Mouse (Mus musculus) liver, embryonic 14.5 days (tissue): ENCODE measurements around the gene Rtbdn. TPM values are rescaled to one million over a fixed set of nuclear protein-coding genes. Genes with fewer than 3 reads are reported as not detected.

Source experiments
- ATAC-seq: fragments of 200-750 bp; cut with Nextera tagmentation; 2 replicates; pipeline ENCODE4 v1.8.0; 2017; ENCODE audit warnings: moderate number of reproducible peaks, mild to moderate bottlenecking, moderate library complexity; ENCODE audit not compliant: insufficient read depth
- DNase-seq, 3 experiments: peaks; one replicate each; pipeline ENCODE4 v3.0.0-alpha.2; 2012 to 2013; ENCODE audit warnings: low read depth in 3 of 3, low spot score in 3 of 3
- H3K27ac ChIP-seq: fragments of 300-500 bp; sonication (generic); 2 replicates; pipeline ENCODE4 v1.5.1; 2014; ENCODE audit warnings: moderate library complexity, mild to moderate bottlenecking, control low read depth, inconsistent platforms
- H3K27me3 ChIP-seq: fragments of 300-500 bp; sonication (generic); 2 replicates; pipeline ENCODE4 v1.6.1; 2014; ENCODE audit warnings: mild to moderate bottlenecking, low read length, moderate library complexity; ENCODE audit not compliant: control insufficient read depth, insufficient read depth
- H3K36me3 ChIP-seq: fragments of 300-500 bp; sonication (generic); replicated peaks from 2 replicates; pipeline ENCODE4 v1.6.1; 2014; ENCODE audit warnings: low read depth; ENCODE audit not compliant: control insufficient read depth, insufficient read depth
- H3K4me1 ChIP-seq, 2 experiments: fragments of 200-500 bp in 1 of 2; fragments of 300-500 bp in 1 of 2; sonication (generic) in 1 of 2; replicated peaks; 2 replicates each; pipeline ENCODE4 v1.6.1; 2012 to 2014; ENCODE audit warnings: antibody characterized with exemption in 1 of 2, inconsistent platforms in 1 of 2, low read length in 1 of 2; ENCODE audit not compliant: control insufficient read depth in 2 of 2, insufficient read depth in 2 of 2
- H3K4me2 ChIP-seq: fragments of 300-500 bp; sonication (generic); 2 replicates; pipeline ENCODE4 v1.6.1; 2014; ENCODE audit warnings: low read depth, mild to moderate bottlenecking, control low read depth, moderate library complexity
- H3K4me3 ChIP-seq, 2 experiments: fragments of 200-500 bp in 1 of 2; fragments of 300-500 bp in 1 of 2; sonication (generic) in 1 of 2; 2 replicates each; pipeline ENCODE4 v1.5.1; 2012 to 2014; ENCODE audit warnings: low read depth in 2 of 2, low read length in 2 of 2, mild to moderate bottlenecking in 2 of 2, control low read depth in 1 of 2, inconsistent platforms in 1 of 2, moderate library complexity in 1 of 2; ENCODE audit not compliant: insufficient read depth in 1 of 2
- H3K9ac ChIP-seq: fragments of 300-500 bp; sonication (generic); replicated peaks from 2 replicates; pipeline ENCODE4 v1.6.1; 2014; ENCODE audit warnings: mild to moderate bottlenecking, control low read depth, moderate library complexity
- H3K9me3 ChIP-seq: fragments of 300-500 bp; sonication (generic); 2 replicates; pipeline ENCODE4 v1.6.1; 2016; ENCODE audit warnings: low read length, mixed read lengths; ENCODE audit not compliant: control insufficient read depth
- CTCF ChIP-seq: IDR thresholded peaks from 2 replicates; pipeline ENCODE4 v1.5.1; 2016; ENCODE audit warnings: antibody characterized with exemption, low read depth, control low read depth
- EP300 ChIP-seq: IDR thresholded peaks from 2 replicates; pipeline ENCODE4 v1.6.1; 2016; ENCODE audit warnings: antibody characterized with exemption, low read depth
- WGBS: fragments of 180-500 bp; shearing (Covaris S2); extraction: QIAGEN DNeasy Blood & Tissue Kit; methylation state at CpG from one replicate; pipeline ENCODE4 v1.1.7; 2014; ENCODE audit not compliant: insufficient replicate concordance; 5-methylcytosine and 5-hydroxymethylcytosine counted together
- polyA plus RNA-seq, 2 experiments: library from polyadenylated mRNA; depleted of rRNA in 1 of 2; stranded (reverse) in 1 of 2; unstranded in 1 of 2; fragments of >200 nt; fragmentation: Nextera tagmentation in 1 of 2; extraction: Ambion mirVana in 1 of 2; gene quantifications; 2 replicates each; pipeline versions ENCODE4 v1.2.1 to v1.2.3; 2012 to 2014

Rtbdn gene
- polyA plus RNA-seq, 2 experiments: not detected

DNA sequence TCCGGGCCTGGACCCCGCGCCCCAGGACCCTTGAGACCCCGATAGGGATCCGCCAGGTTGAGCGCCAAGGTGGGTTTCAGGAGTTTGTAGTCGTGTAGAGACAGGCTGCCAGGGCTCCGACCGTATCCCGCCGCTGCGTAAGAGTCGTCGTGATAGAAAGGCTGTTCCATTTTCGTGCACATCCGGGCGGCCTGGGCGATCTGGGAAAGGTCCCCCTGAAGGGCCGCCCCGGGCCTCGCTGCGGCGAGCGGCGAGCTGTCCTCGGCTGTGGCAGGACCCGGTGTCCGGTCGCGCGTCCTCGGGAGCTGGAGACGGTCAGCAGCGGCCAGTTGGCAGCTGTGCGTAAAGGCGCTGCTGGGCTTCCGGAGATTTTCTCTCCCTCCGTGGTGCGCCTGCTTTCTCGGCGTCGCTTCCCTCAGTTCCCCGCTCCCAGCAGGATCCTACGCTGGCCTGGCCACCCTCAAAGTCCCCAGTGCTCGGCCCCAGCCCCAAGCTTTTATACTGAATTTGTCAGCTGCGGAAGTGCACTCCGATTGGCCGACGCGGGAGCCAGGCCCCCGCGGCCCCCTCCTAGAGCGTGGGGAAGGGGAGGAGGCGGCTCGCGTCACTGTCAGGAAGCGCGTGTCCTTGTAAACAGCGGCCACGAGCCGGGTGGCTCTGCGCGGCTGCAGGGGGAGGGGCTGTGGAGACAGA is 31.6 kb downstream of the Rtbdn start, which contains the start of gene Junb:
TSS of gene Junb (minus strand) at position 471 of the 693 bp plus-strand sequence.
- Histone ChIP-seq H3K4me1 (peaks cover 38 to 42% of the 10 kb centered on the region in 2 experiments), H3K36me3 (peaks cover 15% of the 10 kb centered on the region), H3K27me3 (no peaks in the 10 kb centered on the region), H3K4me3 (peak within 1 kb of the TSS; percentile 72 to 89), H3K9me3 (no peaks in the 10 kb centered on the region), H3K4me2 (peak within 1 kb of the TSS; percentile 95), H3K27ac (peak within 1 kb of the TSS; percentile 68), H3K9ac (peak within 1 kb of the TSS; percentile 80)
- under 1% methylated on average over 61 of the region's 63 CpGs for WGBS
- ATAC-seq (peak; percentile 26), DNase-seq (peak in 1 of 3 experiments; percentile 85)
- TF ChIP-seq CTCF (no peak), EP300 (no peak)

DNA sequence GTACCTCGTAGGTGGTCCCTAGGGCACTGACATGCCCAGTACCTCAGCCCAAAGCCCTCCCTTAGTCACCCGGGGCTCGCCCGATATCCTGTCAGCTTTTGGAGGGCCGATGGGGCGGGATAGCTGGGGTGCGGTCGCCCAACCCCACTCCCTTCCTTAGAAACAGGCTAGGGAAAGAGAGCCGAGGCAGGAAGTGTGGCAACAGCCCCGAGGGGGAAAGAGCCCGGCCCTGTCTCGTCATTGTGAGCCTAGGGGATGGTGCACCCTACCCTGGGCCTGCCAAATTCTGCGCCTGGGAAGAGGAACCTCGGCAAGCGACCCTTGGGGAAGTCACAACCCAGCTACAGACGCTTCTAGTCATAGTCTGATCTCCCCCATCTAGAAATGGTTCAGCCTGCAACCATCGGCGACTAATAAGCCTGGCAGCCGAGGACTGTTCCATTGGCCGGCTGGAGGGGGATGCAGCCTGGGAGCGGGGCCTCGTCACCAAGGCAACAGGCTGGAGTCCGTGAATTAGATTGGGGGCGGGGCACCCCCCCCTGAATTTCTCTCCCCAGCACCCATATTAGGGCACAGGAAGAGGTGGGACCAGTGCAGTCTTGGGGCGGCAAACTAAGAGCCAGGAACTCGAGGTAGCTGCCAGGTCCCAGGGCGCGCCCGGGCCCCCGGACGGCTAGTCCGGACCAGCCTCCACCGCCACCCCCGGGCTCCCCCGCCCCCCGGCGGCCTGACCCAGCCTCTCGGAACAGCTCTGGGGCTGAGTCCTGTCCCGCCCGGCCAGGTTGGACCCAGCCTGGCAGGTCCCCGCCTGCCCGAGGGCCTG is 33.0 kb downstream of the Rtbdn start:
- H3K9ac ChIP-seq: peak overlapping the region; percentile 64
- H3K27me3 ChIP-seq: no peaks in the 10 kb centered on the region
- H3K4me1 ChIP-seq: peaks cover 36 to 41% of the 10 kb centered on the region in 2 experiments
- H3K36me3 ChIP-seq: peaks cover 1% of the 10 kb centered on the region
- H3K9me3 ChIP-seq: no peaks in the 10 kb centered on the region
- no peak for TF ChIP-seq CTCF
- TF ChIP-seq EP300: 0 out of 2 replicates have a peak, but pooled peaks have one; percentile 24
- H3K27ac ChIP-seq: peak overlapping the region; percentile 64
- 3% methylated on average over 42 of the region's 42 CpGs for WGBS
- H3K4me2 ChIP-seq: peak overlapping the region; percentile 95
- H3K4me3 ChIP-seq: peak overlapping the region; percentile 52 to 89
- ATAC-seq (peak; percentile 44), DNase-seq (peak; percentile 82 to 90 (median 84))

DNA sequence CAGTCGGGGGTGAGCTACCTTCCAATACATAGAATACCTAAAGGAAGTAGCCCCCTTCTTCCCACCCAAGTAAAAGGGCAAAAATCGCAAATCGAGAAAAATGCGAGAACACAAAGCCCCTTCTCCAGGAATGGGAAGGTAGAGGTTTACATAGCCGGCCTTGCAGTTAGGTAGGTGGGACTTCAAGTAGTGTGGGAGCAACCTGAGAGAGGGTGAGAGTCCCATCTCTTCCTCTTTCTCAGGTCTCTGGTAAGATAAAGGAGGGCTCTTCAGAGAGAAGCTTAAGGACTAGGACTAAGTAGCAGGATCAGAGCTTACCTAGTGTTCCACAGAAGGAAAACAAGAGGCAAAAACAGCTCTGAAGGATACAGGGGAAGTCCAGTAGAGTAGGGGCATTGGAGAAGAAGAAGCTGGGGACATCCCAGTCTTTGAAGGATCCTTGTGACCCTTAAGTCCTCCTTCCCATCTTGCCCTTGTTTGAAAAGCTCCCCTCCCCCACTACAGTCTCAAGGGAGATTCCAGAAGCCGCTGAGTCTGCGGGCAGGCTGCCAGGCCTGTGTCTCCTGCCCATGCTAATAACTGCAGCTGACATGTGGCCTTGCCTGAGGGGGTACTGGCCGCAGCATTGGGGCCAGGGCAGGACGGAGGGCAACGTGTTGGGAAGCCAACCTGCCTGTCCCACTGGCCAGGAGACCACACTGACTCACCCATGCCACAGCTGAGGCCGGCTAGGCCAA is 34.0 kb downstream of the Rtbdn start:
- Histone ChIP-seq H3K9ac (peak overlapping the region; percentile 64; the same call in 1 of the 2 replicates), H3K4me3 (peak overlapping the region in 1 of 2 experiments; percentile 89; a peak in 1 of 4 replicates), H3K4me1 (peaks cover 37 to 45% of the 10 kb centered on the region in 2 experiments), H3K27ac (peak overlapping the region; percentile 15), H3K9me3 (no peaks in the 10 kb centered on the region), H3K36me3 (no peaks in the 10 kb centered on the region), H3K27me3 (no peaks in the 10 kb centered on the region), H3K4me2 (peak overlapping the region; percentile 95)
- TF ChIP-seq EP300: no peak
- TF ChIP-seq CTCF: no peak
- ATAC-seq (no peak), DNase-seq (no peak)
- WGBS: 51% methylated on average over 11 of the region's 11 CpGs

DNA sequence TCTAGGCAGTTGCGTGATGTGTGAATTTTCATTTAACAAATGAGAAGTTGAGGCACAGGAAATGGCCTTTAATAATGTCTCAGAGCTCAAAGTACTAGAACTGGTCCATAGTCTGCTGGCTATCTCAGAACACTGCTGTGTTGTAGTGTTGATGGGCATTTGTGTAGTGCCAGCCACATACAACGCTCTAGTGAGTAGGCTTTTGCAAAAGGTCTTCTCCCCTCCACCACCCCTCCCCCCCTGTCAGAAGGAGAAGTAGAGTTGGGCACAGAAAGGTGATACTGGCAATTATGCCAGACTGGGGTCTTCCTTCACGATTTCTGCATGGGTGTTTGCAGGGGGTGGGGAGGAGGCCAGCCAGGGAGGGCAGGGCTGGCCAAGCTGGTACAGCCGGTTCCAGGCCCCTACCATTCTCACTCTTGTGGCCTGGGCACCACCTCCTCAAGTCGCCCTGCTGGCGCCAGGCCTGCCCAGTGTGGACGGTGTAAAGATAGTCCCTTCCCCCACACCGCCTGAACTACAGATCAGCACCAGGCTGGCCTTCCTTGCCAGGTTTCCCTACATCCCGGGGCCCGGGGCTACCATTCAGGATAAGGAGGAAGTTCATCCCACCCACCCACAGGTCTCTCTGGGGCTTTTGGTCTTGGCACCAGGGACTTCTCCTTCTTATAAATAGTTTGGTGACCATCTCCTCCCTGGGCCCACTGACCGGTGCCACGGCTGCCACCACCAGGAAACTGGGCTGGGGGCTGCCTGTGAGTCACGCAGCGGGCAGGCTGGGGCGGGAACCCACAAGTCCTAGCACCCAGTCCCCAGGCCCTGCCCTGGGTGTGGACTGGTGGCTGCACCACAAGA is 35.1 kb downstream of the Rtbdn start:
- TF ChIP-seq CTCF (no peak), EP300 (no peak)
- ATAC-seq (no peak), DNase-seq (no peak)
- Histone ChIP-seq H3K4me3 (no peak overlapping the region), H3K4me1 (peaks cover 43 to 52% of the 10 kb centered on the region in 2 experiments), H3K27ac (no peak overlapping the region), H3K36me3 (no peaks in the 10 kb centered on the region), H3K9me3 (no peaks in the 10 kb centered on the region), H3K27me3 (no peaks in the 10 kb centered on the region), H3K4me2 (no peak overlapping the region), H3K9ac (no peak overlapping the region)
- WGBS: 59% methylated on average over 15 of the region's 15 CpGs
